9 mouse cellular contexts compared by ENCODE assay signal in genomic region chr15:99093291-99094258, GRCm38 (mm10). TPM values are rescaled to one million over a fixed set of nuclear protein-coding genes. Genes with fewer than 3 reads are reported as not detected.
DNase-seq lines count a peak whose midpoint lies in the region; ATAC-seq and TF ChIP-seq lines count a peak whose summit lies in the region.
"Had no signal": no experiment of that assay in that cellular context is flagged by ENCODE, and none has a peak within 500 bp of the region (broad histone marks: within the 10 kb centered on the region; RNA-seq: fewer than 3 reads in every experiment).

No protein-coding gene starts in this region.

- ATAC-seq in intestine, postnatal 0 days: no peak; the same call in 1 of the 2 replicates
- ATAC-seq in lung, embryonic 15.5 days (ENCODE audit: borderline replicate concordance, extremely low read depth, low FRiP score, low TSS enrichment): no peak; the same call in 1 of the 2 replicates
- peak; percentile 37; the same call in 1 of the 2 replicates for ATAC-seq in neural tube, embryonic 15.5 days (ENCODE audit: low FRiP score)

- peak overlapping the region; percentile 49 for H3K4me3 ChIP-seq in heart, adult 2 months
- peak overlapping the region; percentile 46 for H3K4me3 ChIP-seq in intestine, postnatal 0 days (ENCODE audit: low read depth, low read length)
- H3K4me3 ChIP-seq in lung, embryonic 15.5 days: peak overlapping the region; percentile 46
- H3K4me3 ChIP-seq in neural tube, embryonic 15.5 days (replicated peaks): peak overlapping the region; percentile 47
- H3K4me3 ChIP-seq: myocyte had no signal

- H3K27ac ChIP-seq in heart, adult 2 months: no peak overlapping the region
- no peak overlapping the region for H3K27ac ChIP-seq in intestine, postnatal 0 days (ENCODE audit: low read depth, low read length)
- H3K27ac ChIP-seq in lung, embryonic 15.5 days: no peak overlapping the region
- H3K27ac ChIP-seq in neural tube, embryonic 15.5 days (replicated peaks): peak overlapping the region; percentile 61

- peaks cover 18% of the 10 kb centered on the region for H3K27me3 ChIP-seq in heart, adult 2 months (ENCODE audit: control insufficient read depth, insufficient read depth, low read length)
- peaks cover 83% of the 10 kb centered on the region for H3K27me3 ChIP-seq in intestine, postnatal 0 days (replicated peaks; ENCODE audit: control insufficient read depth, insufficient read depth, low read length)
- peaks cover 99% of the 10 kb centered on the region for H3K27me3 ChIP-seq in lung, embryonic 15.5 days
- peaks cover 76% of the 10 kb centered on the region for H3K27me3 ChIP-seq in neural tube, embryonic 15.5 days (replicated peaks)

- no peak for TF ChIP-seq POLR2A in heart, adult 2 months (IDR thresholded peaks at IDR 0.05; ENCODE audit: insufficient read depth, low read depth, low read length)

- no peak for TF ChIP-seq EP300 in heart, adult 2 months (IDR thresholded peaks at IDR 0.05; ENCODE audit: insufficient read depth, low read depth, low read length)

- H3K36me3 ChIP-seq in heart, adult 2 months (ENCODE audit: control insufficient read depth, insufficient read depth, low read length): no peaks in the 10 kb centered on the region
- no peaks in the 10 kb centered on the region for H3K36me3 ChIP-seq in intestine, postnatal 0 days (ENCODE audit: control insufficient read depth, insufficient read depth)
- no peaks in the 10 kb centered on the region for H3K36me3 ChIP-seq in lung, embryonic 15.5 days
- H3K36me3 ChIP-seq in neural tube, embryonic 15.5 days: no peaks in the 10 kb centered on the region

- no peaks in the 10 kb centered on the region for H3K79me2 ChIP-seq in heart, adult 2 months (replicated peaks; ENCODE audit: control insufficient read depth, insufficient read depth, low read length)

- peak; percentile 35 for DNase-seq in layer of hippocampus, adult 11-12 months (ENCODE audit: low spot score)
- no peak for DNase-seq in layer of hippocampus, adult 8-10 months (ENCODE audit: low spot score in 2 of 2)
- peak; percentile 36 for DNase-seq in cerebellum, adult 9-10 months
- peak; percentile 60 to 61 for DNase-seq in heart, adult 2 months
- no peak for DNase-seq in thymus, postnatal 4 days

- intact Hi-C loops in heart, adult 2 months (cut with DNase I): no loop called here

- H3K9me3 ChIP-seq in intestine, postnatal 0 days (ENCODE audit: control insufficient read depth): no peaks in the 10 kb centered on the region
- H3K9me3 ChIP-seq in lung, embryonic 15.5 days: no peaks in the 10 kb centered on the region
- H3K9me3 ChIP-seq in neural tube, embryonic 15.5 days (replicated peaks): no peaks in the 10 kb centered on the region

- peak overlapping the region; percentile 60 for H3K9ac ChIP-seq in heart, adult 2 months (ENCODE audit: low read depth, low read length)
- H3K9ac ChIP-seq in intestine, postnatal 0 days (ENCODE audit: low read depth, low read length): 0 out of 2 replicates have a peak overlapping the region, but pooled peaks have one; percentile 23
- peak overlapping the region; percentile 45 for H3K9ac ChIP-seq in lung, embryonic 15.5 days
- H3K9ac ChIP-seq in neural tube, embryonic 15.5 days (replicated peaks): peak overlapping the region; percentile 61

- peak overlapping the region; percentile 77 for H3K4me2 ChIP-seq in intestine, postnatal 0 days (replicated peaks; ENCODE audit: low read depth)
- peak overlapping the region; percentile 91 for H3K4me2 ChIP-seq in lung, embryonic 15.5 days
- peak overlapping the region; percentile 92 for H3K4me2 ChIP-seq in neural tube, embryonic 15.5 days

- TF ChIP-seq CTCF in heart, adult 2 months (IDR thresholded peaks at IDR 0.05): peak; percentile 57
- TF ChIP-seq CTCF in intestine, postnatal 0 days (IDR thresholded peaks at IDR 0.05; ENCODE audit: low read depth): peak; percentile 64

- WGBS in heart, adult 2 months: 6% methylated on average over 55 of the region's 56 CpGs
- WGBS in intestine, postnatal 0 days: 4% methylated on average over 56 of the region's 56 CpGs
- 1% methylated on average over 56 of the region's 56 CpGs for WGBS in lung, embryonic 15.5 days
- under 1% methylated on average over 56 of the region's 56 CpGs for WGBS in neural tube, embryonic 15.5 days

- peaks cover 3% of the 10 kb centered on the region for H3K4me1 ChIP-seq in heart, adult 2 months (ENCODE audit: control insufficient read depth, insufficient read depth, low read length)
- peaks cover 11% of the 10 kb centered on the region; the same call in 1 of the 2 replicates for H3K4me1 ChIP-seq in intestine, postnatal 0 days (replicated peaks; ENCODE audit: control insufficient read depth, insufficient read depth, low read length)
- H3K4me1 ChIP-seq in lung, embryonic 15.5 days: peaks cover 38% of the 10 kb centered on the region
- peaks cover 45% of the 10 kb centered on the region for H3K4me1 ChIP-seq in neural tube, embryonic 15.5 days

RNA-seq across cellular contexts. Expression of gene Dnajc22, which starts 0.6 kb away (rescaled TPM):
- under 1 TPM in 3 of 4 experiments, not detected in 1; 0.31 to 0.39 (median 0.34) TPM for total RNA-seq in layer of hippocampus, adult 8-10 months (2022)
- under 1 TPM; 0.44 to 0.57 TPM for total RNA-seq in heart, adult 2 months (2021)
- polyA plus RNA-seq in heart, adult 2 months (2012; rRNA removed): 0.18 and 0.35 TPM in 2 replicates
- 52.9 and 55.7 TPM in 2 replicates for polyA plus RNA-seq in intestine, postnatal 0 days (2015; fragmentation: Nextera tagmentation; extraction: Ambion mirVana)
- 1.7 and 1.9 TPM in 2 replicates for polyA plus RNA-seq in lung, embryonic 15.5 days (2015; fragmentation: Nextera tagmentation; extraction: Ambion mirVana)
- 0.47 and 2.3 TPM in 2 replicates for polyA plus RNA-seq in neural tube, embryonic 15.5 days (2015; fragmentation: Nextera tagmentation; extraction: Ambion mirVana)

RNA-seq across cellular contexts. Expression of gene C1ql4, which starts 6.0 kb away (rescaled TPM):
- under 1 TPM in 1 of 4 experiments, not detected in 3; 0.21 TPM for total RNA-seq in layer of hippocampus, adult 8-10 months (2022)
- total RNA-seq in heart, adult 2 months (2021): not detected
- not detected in 2 replicates for polyA plus RNA-seq in heart, adult 2 months (2012; rRNA removed)
- 0.10 and 0.17 TPM in 2 replicates for polyA plus RNA-seq in intestine, postnatal 0 days (2015; fragmentation: Nextera tagmentation; extraction: Ambion mirVana)
- polyA plus RNA-seq in lung, embryonic 15.5 days (2015; fragmentation: Nextera tagmentation; extraction: Ambion mirVana): not detected in 2 replicates
- polyA plus RNA-seq in neural tube, embryonic 15.5 days (2015; fragmentation: Nextera tagmentation; extraction: Ambion mirVana): 2.4 and 3.6 TPM in 2 replicates

RNA-seq across cellular contexts. Expression of gene Troap, which starts 19.2 kb away (rescaled TPM):
- under 1 TPM; 0.33 to 0.66 (median 0.46) TPM for total RNA-seq in layer of hippocampus, adult 8-10 months (2022)
- under 1 TPM in 1 of 2 experiments, not detected in 1; 0.31 TPM for total RNA-seq in heart, adult 2 months (2021)
- 0.18 and 0.53 TPM in 2 replicates for polyA plus RNA-seq in heart, adult 2 months (2012; rRNA removed)
- polyA plus RNA-seq in intestine, postnatal 0 days (2015; fragmentation: Nextera tagmentation; extraction: Ambion mirVana): 4.8 TPM in 2 replicates
- 35.4 and 41.9 TPM in 2 replicates for polyA plus RNA-seq in lung, embryonic 15.5 days (2015; fragmentation: Nextera tagmentation; extraction: Ambion mirVana)
- 4.6 and 10.3 TPM in 2 replicates for polyA plus RNA-seq in neural tube, embryonic 15.5 days (2015; fragmentation: Nextera tagmentation; extraction: Ambion mirVana)

RNA-seq across cellular contexts. Expression of gene Spats2, which starts 32.1 kb away (rescaled TPM):
- 10 to 100 TPM; 29.6 to 31.8 (median 30.0) TPM for total RNA-seq in layer of hippocampus, adult 8-10 months (2022)
- 1 to 10 TPM; 6.6 to 6.7 TPM for total RNA-seq in heart, adult 2 months (2021)
- 5.3 and 6.7 TPM in 2 replicates for polyA plus RNA-seq in heart, adult 2 months (2012; rRNA removed)
- polyA plus RNA-seq in intestine, postnatal 0 days (2015; fragmentation: Nextera tagmentation; extraction: Ambion mirVana): 14.3 and 16.0 TPM in 2 replicates
- polyA plus RNA-seq in lung, embryonic 15.5 days (2015; fragmentation: Nextera tagmentation; extraction: Ambion mirVana): 37.8 and 38.9 TPM in 2 replicates
- polyA plus RNA-seq in neural tube, embryonic 15.5 days (2015; fragmentation: Nextera tagmentation; extraction: Ambion mirVana): 28.9 and 35.4 TPM in 2 replicates

RNA-seq across cellular contexts. Expression of gene Prph, which starts 38.6 kb away (rescaled TPM):
- 1 to 10 TPM in 3 of 4 experiments, under 1 TPM in 1; 0.96 to 1.9 (median 1.4) TPM for total RNA-seq in layer of hippocampus, adult 8-10 months (2022)
- under 1 TPM; 0.13 to 0.80 TPM for total RNA-seq in heart, adult 2 months (2021)
- 1.00 and 2.1 TPM in 2 replicates for polyA plus RNA-seq in heart, adult 2 months (2012; rRNA removed)
- 29.8 and 32.7 TPM in 2 replicates for polyA plus RNA-seq in intestine, postnatal 0 days (2015; fragmentation: Nextera tagmentation; extraction: Ambion mirVana)
- polyA plus RNA-seq in lung, embryonic 15.5 days (2015; fragmentation: Nextera tagmentation; extraction: Ambion mirVana): 3.1 and 6.8 TPM in 2 replicates
- polyA plus RNA-seq in neural tube, embryonic 15.5 days (2015; fragmentation: Nextera tagmentation; extraction: Ambion mirVana): 185 and 209 TPM in 2 replicates

Comparison
In these comparisons a context has a peak if more than half of its experiments do, and no peak if none do; other contexts are left out.
1. DNase-seq: peak in layer of hippocampus, adult 11-12 months (single experiment), cerebellum, adult 9-10 months (single experiment) and heart, adult 2 months (2 of 2); none in layer of hippocampus, adult 8-10 months (0 of 2) and thymus, postnatal 4 days (single experiment).
2. RNA of gene Dnajc22, which starts 0.6 kb away (polyA plus RNA-seq): 52.9 to 55.7 TPM in intestine, postnatal 0 days; 1.7 to 1.9 TPM in lung, embryonic 15.5 days, 0.47 to 2.3 TPM in neural tube, embryonic 15.5 days and 0.18 to 0.35 TPM in heart, adult 2 months; every median in the first group is over 10 times any median in the second.
3. Peak in every context shown above with its lines, with median percentiles within 50 percentile points of each other: H3K4me3 ChIP-seq, H3K9ac ChIP-seq and H3K4me2 ChIP-seq.